Mouse (Mus musculus) hindbrain, postnatal 0 days (tissue): ENCODE data around the gene Bfsp2. TPM values are rescaled to one million over a fixed set of nuclear protein-coding genes. Genes with fewer than 3 reads are reported as not detected.

Source experiments
- ATAC-seq: fragments of 200-750 bp; cut with Nextera tagmentation; 2 replicates; pipeline ENCODE4 v1.8.0; 2017; ENCODE audit warnings: mild to moderate bottlenecking, moderate TSS enrichment, moderate library complexity
- DNase-seq: peaks from one replicate; pipeline ENCODE4 v3.0.0-alpha.2; 2015; ENCODE audit warnings: low spot score
- H3K27ac ChIP-seq: fragments of 300-500 bp; sonication (generic); 2 replicates; pipeline ENCODE4 v1.5.1; 2014; ENCODE audit warnings: mild to moderate bottlenecking
- H3K27me3 ChIP-seq: fragments of 300-500 bp; sonication (generic); 2 replicates; pipeline ENCODE4 v1.6.1; 2014; ENCODE audit warnings: low read length, mixed read lengths; ENCODE audit not compliant: insufficient read depth
- H3K36me3 ChIP-seq: fragments of 300-500 bp; sonication (generic); 2 replicates; pipeline ENCODE4 v1.6.1; 2014; ENCODE audit warnings: low read length, mixed read lengths; ENCODE audit not compliant: insufficient read depth
- H3K4me1 ChIP-seq: fragments of 300-500 bp; sonication (generic); 2 replicates; pipeline ENCODE4 v1.6.1; 2014; ENCODE audit warnings: antibody characterized with exemption, low read length, mixed read lengths; ENCODE audit not compliant: insufficient read depth
- H3K4me2 ChIP-seq: fragments of 300-500 bp; sonication (generic); 2 replicates; pipeline ENCODE4 v1.6.1; 2014; ENCODE audit warnings: low read depth, mild to moderate bottlenecking, low read length, moderate library complexity, mixed read lengths
- H3K4me3 ChIP-seq: fragments of 300-500 bp; sonication (generic); 2 replicates; pipeline ENCODE4 v1.5.1; 2014; ENCODE audit warnings: low read length
- H3K9ac ChIP-seq: fragments of 300-500 bp; sonication (generic); replicated peaks from 2 replicates; pipeline ENCODE4 v1.6.1; 2014; ENCODE audit warnings: mild to moderate bottlenecking, low read length, moderate library complexity, mixed read lengths
- H3K9me3 ChIP-seq: fragments of 300-500 bp; sonication (generic); 2 replicates; pipeline ENCODE4 v1.6.1; 2016; ENCODE audit warnings: low read length, mixed read lengths
- CTCF ChIP-seq: IDR thresholded peaks from 2 replicates; pipeline ENCODE4 v1.5.1; 2016; ENCODE audit warnings: antibody characterized with exemption, control low read depth, low read depth
- WGBS: fragments of 180-500 bp; shearing (Covaris S2); extraction: QIAGEN DNeasy Blood & Tissue Kit; methylation state at CpG from one replicate; pipeline ENCODE4 v1.1.7; 2014; 5-methylcytosine and 5-hydroxymethylcytosine counted together
- polyA plus RNA-seq: library from polyadenylated mRNA; unstranded; fragments of >200 nt; fragmentation: Nextera tagmentation; extraction: Ambion mirVana; gene quantifications from 2 replicates; pipeline ENCODE4 v1.2.1, GENCODE M21; 2015
- total RNA-seq: library from RNA; depleted of rRNA; stranded (reverse); fragments of >200 nt; gene quantifications from 2 replicates; pipeline ENCODE4 v1.2.3, GENCODE M21; 2014

Bfsp2 gene
- total and polyA plus RNA-seq, 2 experiments from 2014 or later, result 4.2 to 8.7 TPM

DNA sequence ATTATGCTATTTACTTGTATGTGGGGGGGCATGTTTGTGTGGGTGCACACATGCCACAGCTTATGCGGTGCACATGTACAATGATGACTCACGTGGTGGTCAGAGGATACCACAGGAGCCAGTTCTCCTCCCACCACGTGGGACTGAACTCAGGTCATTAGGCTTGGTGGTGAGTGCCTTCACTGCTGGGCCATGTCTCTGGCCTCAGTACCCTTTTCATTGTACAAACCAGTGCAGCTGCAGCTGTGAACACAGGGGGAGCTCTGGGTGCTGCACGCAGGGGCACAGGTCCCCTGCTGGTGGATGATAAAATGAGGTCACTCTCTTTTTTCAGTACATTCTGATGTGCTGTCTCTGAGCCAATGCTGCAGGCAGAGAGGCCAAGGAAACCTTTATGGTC is 46.1 kb downstream of the Bfsp2 start:
- ATAC-seq, result 0 out of 2 replicates have a peak, but pooled peaks have one; percentile 33

DNA sequence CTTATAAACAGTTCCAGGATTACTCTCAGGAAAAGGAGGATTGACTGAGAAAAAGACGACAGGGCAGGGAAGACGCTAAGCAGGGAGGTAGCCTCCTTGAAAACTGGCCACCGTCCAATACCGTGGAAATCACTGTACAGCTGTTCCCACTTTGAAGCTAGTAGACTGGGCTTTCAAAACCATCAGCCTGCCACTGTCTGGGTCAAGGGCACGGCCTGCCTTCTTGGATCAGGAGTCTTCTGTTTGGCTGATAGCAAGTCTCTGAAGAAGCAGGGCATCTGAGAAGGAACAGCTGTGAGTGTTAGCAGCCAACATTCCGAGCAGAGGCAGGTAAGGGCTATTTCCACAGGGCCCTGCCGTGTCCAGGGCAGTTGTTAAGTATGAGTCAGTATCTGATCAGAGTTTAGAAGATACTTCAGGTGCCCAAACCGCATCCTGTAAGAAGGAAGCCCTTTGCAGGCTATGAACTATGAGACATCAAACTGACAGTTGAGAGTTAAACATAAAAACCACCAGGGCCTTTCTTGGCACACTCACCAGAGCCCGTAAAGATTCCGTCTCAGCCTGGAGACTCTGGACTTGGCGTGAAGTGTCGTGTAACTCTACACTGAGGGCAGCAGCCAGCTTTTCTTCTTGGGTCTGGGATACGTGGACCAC is 48.0 kb downstream of the Bfsp2 start:
- Histone ChIP-seq H3K36me3 (no peaks in the 10 kb centered on the region), H3K27me3 (no peaks in the 10 kb centered on the region), H3K4me1 (no peaks in the 10 kb centered on the region), H3K4me2 (no peak overlapping the region), H3K4me3 (no peak overlapping the region), H3K9ac (no peak overlapping the region), H3K9me3 (no peaks in the 10 kb centered on the region), H3K27ac (peak overlapping the region; percentile 12; the same call in 1 of the 2 replicates)
- ATAC-seq, result no peak
- WGBS, result 41% methylated on average over 13 of the region's 13 CpGs
- no peak for TF ChIP-seq CTCF
- peak; percentile 31 for DNase-seq

More for the DNA sequence above, 46.1 kb downstream of the Bfsp2 start:
- DNase-seq, result no peak
- H3K4me2 ChIP-seq, result no peak overlapping the region
- no peak overlapping the region for H3K27ac ChIP-seq
- H3K36me3 ChIP-seq, result no peaks in the 10 kb centered on the region
- H3K9ac ChIP-seq, result no peak overlapping the region
- H3K4me1 ChIP-seq, result no peaks in the 10 kb centered on the region
- WGBS, result 66% methylated on average over 4 of the region's 4 CpGs
- peak; percentile 55 for TF ChIP-seq CTCF
- no peaks in the 10 kb centered on the region for H3K9me3 ChIP-seq
- H3K4me3 ChIP-seq, result no peak overlapping the region
- H3K27me3 ChIP-seq, result no peaks in the 10 kb centered on the region

GRCm38 (mm10) chr9:103431718-103432117 is 48.5 kb downstream of the Bfsp2 start:
- H3K4me1 ChIP-seq, result no peaks in the 10 kb centered on the region
- H3K4me3 ChIP-seq, result no peak overlapping the region
- no peaks in the 10 kb centered on the region for H3K27me3 ChIP-seq
- WGBS, result 83% methylated on average over 1 of the region's 1 CpGs
- no peak for TF ChIP-seq CTCF
- H3K36me3 ChIP-seq, result no peaks in the 10 kb centered on the region
- no peak overlapping the region for H3K4me2 ChIP-seq
- H3K9me3 ChIP-seq, result no peaks in the 10 kb centered on the region
- ATAC-seq (no peak), DNase-seq (no peak)
- no peak overlapping the region for H3K27ac ChIP-seq
- no peak overlapping the region for H3K9ac ChIP-seq

DNA sequence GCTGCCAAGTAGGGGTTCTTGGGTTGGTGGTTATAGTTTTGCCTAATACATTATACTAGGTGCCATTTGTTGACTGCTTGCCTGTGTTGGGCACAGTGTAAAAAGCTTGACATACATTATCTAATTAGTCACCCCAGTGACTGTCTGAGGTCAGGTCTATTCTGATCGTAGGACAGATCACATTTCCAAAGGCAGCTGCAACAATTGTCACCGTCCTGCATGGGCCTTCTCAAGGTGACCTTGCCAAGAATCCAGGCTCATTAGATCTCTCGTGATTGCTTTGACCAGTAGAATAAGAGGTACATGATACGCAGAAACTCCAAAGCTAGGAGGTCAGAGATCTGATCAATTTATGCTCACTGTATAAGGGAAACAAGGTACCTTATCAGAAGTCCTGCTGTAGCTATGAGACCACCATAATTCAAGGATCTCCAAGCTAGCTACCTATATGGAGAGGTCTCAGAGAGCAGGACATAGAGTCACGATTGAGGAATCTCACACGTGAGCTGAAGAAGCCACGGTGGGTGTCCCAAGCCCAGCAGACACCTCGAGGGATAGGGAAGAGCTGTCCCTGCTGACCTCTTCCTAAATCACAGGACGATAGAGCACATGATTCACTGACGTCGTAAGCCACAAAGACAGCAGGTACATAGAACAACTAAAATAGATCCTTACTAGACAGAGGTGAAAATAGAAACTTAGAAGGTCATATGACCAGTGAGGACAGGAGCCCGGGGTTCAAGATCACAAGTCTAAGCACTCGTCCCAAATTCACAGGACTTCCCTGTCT is 49.6 kb downstream of the Bfsp2 start:
- no peaks in the 10 kb centered on the region for H3K36me3 ChIP-seq
- no peak overlapping the region for H3K9ac ChIP-seq
- 82% methylated on average over 13 of the region's 13 CpGs for WGBS
- no peak overlapping the region for H3K4me3 ChIP-seq
- ATAC-seq, result no peak
- DNase-seq, result no peak
- H3K4me1 ChIP-seq, result no peaks in the 10 kb centered on the region
- H3K4me2 ChIP-seq, result no peak overlapping the region
- no peaks in the 10 kb centered on the region for H3K9me3 ChIP-seq
- no peaks in the 10 kb centered on the region for H3K27me3 ChIP-seq
- no peak overlapping the region for H3K27ac ChIP-seq
- TF ChIP-seq CTCF, result no peak

- no peak overlapping the region for H3K4me3 ChIP-seq
- no peak overlapping the region for H3K27ac ChIP-seq
- no peak for DNase-seq
- H3K9ac ChIP-seq, result no peak overlapping the region
- 79% methylated on average over 11 of the region's 11 CpGs for WGBS
- H3K27me3 ChIP-seq, result no peaks in the 10 kb centered on the region
- no peak overlapping the region for H3K4me2 ChIP-seq
- peak; percentile 13; the same call in 1 of the 2 replicates for TF ChIP-seq CTCF
- 0 out of 2 replicates have a peak, but pooled peaks cover 9% of the 10 kb centered on the region for H3K4me1 ChIP-seq
- no peak for ATAC-seq
- no peaks in the 10 kb centered on the region for H3K36me3 ChIP-seq
- no peaks in the 10 kb centered on the region for H3K9me3 ChIP-seq
These were observed 53.8 kb downstream of the Bfsp2 start for GRCm38 (mm10) chr9:103426425-103426824.

DNA sequence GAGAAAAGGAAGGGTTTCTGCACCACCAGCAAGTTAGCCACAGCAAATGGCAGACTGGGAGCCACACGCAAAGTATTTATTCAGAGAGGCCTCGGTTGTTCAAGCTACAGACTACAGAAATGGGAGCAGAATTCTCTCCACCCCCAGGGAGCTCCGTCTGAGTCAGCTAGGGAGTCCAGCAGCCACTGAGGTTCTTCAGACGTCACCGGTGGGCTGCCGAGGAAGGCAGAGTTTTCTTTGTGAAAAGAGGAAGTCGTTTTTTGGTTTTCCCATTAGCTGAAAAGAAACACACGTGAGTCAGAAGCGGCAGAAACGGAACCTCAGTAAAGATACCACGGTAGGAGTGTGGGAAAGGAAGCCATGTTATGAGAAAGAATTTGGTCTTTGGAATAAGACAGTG is 55.4 kb downstream of the Bfsp2 start:
- no peak for TF ChIP-seq CTCF
- Histone ChIP-seq H3K4me1 (0 out of 2 replicates have a peak, but pooled peaks cover 9% of the 10 kb centered on the region), H3K9me3 (no peaks in the 10 kb centered on the region), H3K27ac (no peak overlapping the region), H3K9ac (no peak overlapping the region), H3K36me3 (no peaks in the 10 kb centered on the region), H3K27me3 (no peaks in the 10 kb centered on the region), H3K4me2 (no peak overlapping the region), H3K4me3 (no peak overlapping the region)
- DNase-seq (no peak), ATAC-seq (no peak)
- 82% methylated on average over 11 of the region's 11 CpGs for WGBS

DNA sequence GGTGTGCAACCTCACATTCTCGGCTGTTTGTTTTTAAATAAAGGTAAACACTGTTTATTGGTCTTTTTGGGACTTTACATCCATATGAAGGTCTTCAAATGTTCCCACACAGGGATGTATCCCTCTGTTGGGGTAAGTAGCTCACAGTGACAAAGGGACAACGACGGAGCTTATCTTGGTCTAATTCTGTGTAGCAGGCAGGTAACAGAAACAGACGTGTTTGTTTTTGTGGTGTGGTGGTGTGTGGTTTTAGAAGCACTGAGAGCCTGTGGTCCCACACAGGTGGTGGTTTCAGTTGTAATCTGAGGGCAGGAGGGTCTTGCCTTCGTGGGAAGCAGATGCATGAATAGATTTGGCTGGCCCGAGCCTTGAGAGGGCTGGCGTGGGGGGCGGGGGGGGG is 56.3 kb downstream of the Bfsp2 start:
- no peak for TF ChIP-seq CTCF

More for the DNA sequence above, 56.3 kb downstream of the Bfsp2 start:
- no peak overlapping the region for H3K9ac ChIP-seq
- no peak overlapping the region for H3K27ac ChIP-seq
- no peak overlapping the region for H3K4me3 ChIP-seq
- H3K4me1 ChIP-seq, result 0 out of 2 replicates have a peak, but pooled peaks cover 9% of the 10 kb centered on the region
- H3K9me3 ChIP-seq, result no peaks in the 10 kb centered on the region
- no peaks in the 10 kb centered on the region for H3K36me3 ChIP-seq
- H3K27me3 ChIP-seq, result no peaks in the 10 kb centered on the region
- ATAC-seq (no peak), DNase-seq (no peak)
- no peak overlapping the region for H3K4me2 ChIP-seq
- 69% methylated on average over 8 of the region's 8 CpGs for WGBS
